Mouse (Mus musculus): ENCODE data around the gene Prss38. TPM values are rescaled to one million over a fixed set of nuclear protein-coding genes. Genes with fewer than 3 reads are reported as not detected.

Gene Prss38
- not detected in 2 replicates for polyA plus RNA-seq (2016; fragmentation: Nextera tagmentation; extraction: Ambion mirVana)

- no peaks in the 10 kb centered on the region; the same call in 1 of the 2 replicates for H3K4me1 ChIP-seq
- no peaks in the 10 kb centered on the region for H3K36me3 ChIP-seq
- WGBS, result 76% methylated on average over 16 of the region's 16 CpGs
- H3K9me3 ChIP-seq, result no peaks in the 10 kb centered on the region
- H3K4me2 ChIP-seq (replicated peaks), result no peak within 1 kb of the TSS
- no peak for ATAC-seq (ENCODE audit: insufficient number of reproducible peaks, insufficient read depth, low FRiP score, low TSS enrichment)
- H3K9ac ChIP-seq, result no peak within 1 kb of the TSS
- no peaks in the 10 kb centered on the region for H3K27me3 ChIP-seq
- H3K27ac ChIP-seq, result no peak within 1 kb of the TSS
- no peak within 1 kb of the TSS for H3K4me3 ChIP-seq
Measured at GRCm38 (mm10) chr11:59375475-59375874, at the start of gene Prss38. Gene Prss38 (minus strand): TSS chr11:59375657.

GRCm38 (mm10) chr11:59423010-59423588 is 47.6 kb upstream of the Prss38 start:
- H3K9me3 ChIP-seq, result no peaks in the 10 kb centered on the region
- H3K4me2 ChIP-seq (replicated peaks), result no peak overlapping the region
- H3K4me3 ChIP-seq, result no peak overlapping the region
- H3K27ac ChIP-seq, result peak overlapping the region; percentile 52; the same call in 1 of the 2 replicates
- peaks cover 40% of the 10 kb centered on the region for H3K4me1 ChIP-seq
- H3K9ac ChIP-seq, result no peak overlapping the region; the same call in 1 of the 2 replicates
- H3K36me3 ChIP-seq, result peaks cover 66% of the 10 kb centered on the region
- 53% methylated on average over 5 of the region's 5 CpGs for WGBS
- no peaks in the 10 kb centered on the region for H3K27me3 ChIP-seq
- no peak for ATAC-seq (ENCODE audit: insufficient number of reproducible peaks, insufficient read depth, low FRiP score, low TSS enrichment)

- H3K4me3 ChIP-seq, result no peak overlapping the region
- no peak for ATAC-seq (ENCODE audit: insufficient number of reproducible peaks, insufficient read depth, low FRiP score, low TSS enrichment)
- H3K27me3 ChIP-seq, result no peaks in the 10 kb centered on the region
- H3K9me3 ChIP-seq, result no peaks in the 10 kb centered on the region
- no peak overlapping the region for H3K4me2 ChIP-seq (replicated peaks)
- H3K4me1 ChIP-seq, result peaks cover 41% of the 10 kb centered on the region
- 95% methylated on average over 2 of the region's 2 CpGs for WGBS
- peaks cover 59% of the 10 kb centered on the region for H3K36me3 ChIP-seq
- no peak overlapping the region for H3K27ac ChIP-seq
- H3K9ac ChIP-seq, result no peak overlapping the region
Measured at GRCm38 (mm10) chr11:59421967-59422366, 46.5 kb upstream of the Prss38 start.

GRCm38 (mm10) chr11:59421436-59421835 is 46.0 kb upstream of the Prss38 start:
- Histone ChIP-seq H3K4me2 (replicated peaks) (no peak overlapping the region), H3K9me3 (no peaks in the 10 kb centered on the region), H3K36me3 (peaks cover 53% of the 10 kb centered on the region), H3K9ac (no peak overlapping the region), H3K4me1 (peaks cover 41% of the 10 kb centered on the region), H3K4me3 (no peak overlapping the region), H3K27me3 (no peaks in the 10 kb centered on the region), H3K27ac (no peak overlapping the region)
- WGBS, result 80% methylated on average over 8 of the region's 8 CpGs
- no peak for ATAC-seq (ENCODE audit: insufficient number of reproducible peaks, insufficient read depth, low FRiP score, low TSS enrichment)

GRCm38 (mm10) chr11:59418708-59419107 is 43.3 kb upstream of the Prss38 start:
- H3K4me2 ChIP-seq (replicated peaks), result no peak overlapping the region
- H3K9ac ChIP-seq, result no peak overlapping the region
- peaks cover 51% of the 10 kb centered on the region for H3K36me3 ChIP-seq
- no peak overlapping the region for H3K4me3 ChIP-seq
- peaks cover 31% of the 10 kb centered on the region for H3K4me1 ChIP-seq
- 40% methylated on average over 5 of the region's 5 CpGs for WGBS
- ATAC-seq (ENCODE audit: insufficient number of reproducible peaks, insufficient read depth, low FRiP score, low TSS enrichment), result peak; percentile 18; the same call in 1 of the 2 replicates
- peak overlapping the region; percentile 80 for H3K27ac ChIP-seq
- H3K27me3 ChIP-seq, result no peaks in the 10 kb centered on the region
- H3K9me3 ChIP-seq, result no peaks in the 10 kb centered on the region

GRCm38 (mm10) chr11:59412999-59413863 is 37.8 kb upstream of the Prss38 start:
- WGBS, result 71% methylated on average over 13 of the region's 13 CpGs
- Histone ChIP-seq H3K9me3 (no peaks in the 10 kb centered on the region), H3K27me3 (no peaks in the 10 kb centered on the region), H3K27ac (peak overlapping the region; percentile 74), H3K4me1 (peaks cover 31% of the 10 kb centered on the region), H3K36me3 (peaks cover 37% of the 10 kb centered on the region), H3K9ac (no peak overlapping the region), H3K4me2 (replicated peaks) (no peak overlapping the region), H3K4me3 (no peak overlapping the region)
- ATAC-seq (ENCODE audit: insufficient number of reproducible peaks, insufficient read depth, low FRiP score, low TSS enrichment), result peak; percentile 39; the same call in 1 of the 2 replicates

- ATAC-seq (ENCODE audit: insufficient number of reproducible peaks, insufficient read depth, low FRiP score, low TSS enrichment), result no peak
- Histone ChIP-seq H3K27ac (peak overlapping the region; percentile 8; the same call in 1 of the 2 replicates), H3K4me3 (no peak overlapping the region), H3K4me1 (peaks cover 28% of the 10 kb centered on the region), H3K9ac (no peak overlapping the region), H3K9me3 (no peaks in the 10 kb centered on the region), H3K4me2 (replicated peaks) (no peak overlapping the region), H3K36me3 (peaks cover 45% of the 10 kb centered on the region), H3K27me3 (no peaks in the 10 kb centered on the region)
- WGBS, result 66% methylated on average over 6 of the region's 6 CpGs
Measured at GRCm38 (mm10) chr11:59412058-59412457, 36.6 kb upstream of the Prss38 start.

GRCm38 (mm10) chr11:59410851-59411250 is 35.4 kb upstream of the Prss38 start:
- H3K27me3 ChIP-seq, result no peaks in the 10 kb centered on the region
- H3K9ac ChIP-seq, result no peak overlapping the region
- peaks cover 55% of the 10 kb centered on the region for H3K36me3 ChIP-seq
- H3K9me3 ChIP-seq, result no peaks in the 10 kb centered on the region
- H3K27ac ChIP-seq, result peak overlapping the region; percentile 0; the same call in 1 of the 2 replicates
- peaks cover 28% of the 10 kb centered on the region for H3K4me1 ChIP-seq
- no peak overlapping the region for H3K4me3 ChIP-seq
- no peak for ATAC-seq (ENCODE audit: insufficient number of reproducible peaks, insufficient read depth, low FRiP score, low TSS enrichment)
- no peak overlapping the region for H3K4me2 ChIP-seq (replicated peaks)
- WGBS, result 81% methylated on average over 2 of the region's 2 CpGs

- H3K27ac ChIP-seq, result no peak overlapping the region
- 90% methylated on average over 1 of the region's 1 CpGs for WGBS
- no peak for ATAC-seq (ENCODE audit: insufficient number of reproducible peaks, insufficient read depth, low FRiP score, low TSS enrichment)
- no peaks in the 10 kb centered on the region for H3K27me3 ChIP-seq
- H3K4me3 ChIP-seq, result no peak overlapping the region
- no peak overlapping the region for H3K9ac ChIP-seq
- H3K36me3 ChIP-seq, result peaks cover 53% of the 10 kb centered on the region
- no peak overlapping the region for H3K4me2 ChIP-seq (replicated peaks)
- peaks cover 12% of the 10 kb centered on the region; the same call in 1 of the 2 replicates for H3K4me1 ChIP-seq
- no peaks in the 10 kb centered on the region for H3K9me3 ChIP-seq
Measured at GRCm38 (mm10) chr11:59405761-59406160, 30.3 kb upstream of the Prss38 start.

- no peaks in the 10 kb centered on the region for H3K27me3 ChIP-seq
- H3K36me3 ChIP-seq, result peaks cover 18% of the 10 kb centered on the region
- H3K4me2 ChIP-seq (replicated peaks), result no peak overlapping the region
- peak overlapping the region; percentile 83 for H3K27ac ChIP-seq
- H3K9me3 ChIP-seq, result no peaks in the 10 kb centered on the region
- no peak overlapping the region for H3K9ac ChIP-seq
- ATAC-seq (ENCODE audit: insufficient number of reproducible peaks, insufficient read depth, low FRiP score, low TSS enrichment), result no peak
- H3K4me1 ChIP-seq, result peaks cover 44% of the 10 kb centered on the region
- H3K4me3 ChIP-seq, result no peak overlapping the region
- WGBS, result 78% methylated on average over 2 of the region's 2 CpGs
Measured at GRCm38 (mm10) chr11:59400876-59401275, 25.4 kb upstream of the Prss38 start.

- 0 out of 2 replicates have a peak, but pooled peaks have one; percentile 42 for ATAC-seq (ENCODE audit: insufficient number of reproducible peaks, insufficient read depth, low FRiP score, low TSS enrichment)
- peak overlapping the region; percentile 83 for H3K27ac ChIP-seq
- 37% methylated on average over 8 of the region's 8 CpGs for WGBS
Measured at GRCm38 (mm10) chr11:59399830-59400229, 24.4 kb upstream of the Prss38 start.

More at GRCm38 (mm10) chr11:59399830-59400229, 24.4 kb upstream of the Prss38 start:
- H3K9ac ChIP-seq, result no peak overlapping the region
- H3K9me3 ChIP-seq, result no peaks in the 10 kb centered on the region
- H3K4me1 ChIP-seq, result peaks cover 44% of the 10 kb centered on the region
- H3K36me3 ChIP-seq, result peaks cover 10% of the 10 kb centered on the region
- H3K4me2 ChIP-seq (replicated peaks), result no peak overlapping the region
- H3K4me3 ChIP-seq, result no peak overlapping the region
- no peaks in the 10 kb centered on the region for H3K27me3 ChIP-seq

Measured in embryonic facial prominence, embryonic 12.5 days (tissue).